Mouse (Mus musculus) layer of hippocampus, postnatal 14 days (tissue): Measurements from ENCODE around the gene Eml2. TPM values are rescaled to one million over a fixed set of nuclear protein-coding genes. Genes with fewer than 3 reads are reported as not detected.
A peak's percentile ranks its signal among the peaks of the same experiment; 100 is the strongest.

Experiments used
- DNase-seq, 2 experiments: peaks; one replicate each; pipeline ENCODE4 v3.0.0; 2021 to 2022; ENCODE audit warnings: low spot score in 2 of 2, mixed read lengths in 1 of 2
- total RNA-seq, 2 experiments: library from RNA; stranded (reverse); gene quantifications; 2 replicates each; pipeline ENCODE4 v1.2.3; 2021

The Eml2 gene
- total RNA-seq, 2 experiments from 2014 or later, result 175 to 197 TPM

DNA sequence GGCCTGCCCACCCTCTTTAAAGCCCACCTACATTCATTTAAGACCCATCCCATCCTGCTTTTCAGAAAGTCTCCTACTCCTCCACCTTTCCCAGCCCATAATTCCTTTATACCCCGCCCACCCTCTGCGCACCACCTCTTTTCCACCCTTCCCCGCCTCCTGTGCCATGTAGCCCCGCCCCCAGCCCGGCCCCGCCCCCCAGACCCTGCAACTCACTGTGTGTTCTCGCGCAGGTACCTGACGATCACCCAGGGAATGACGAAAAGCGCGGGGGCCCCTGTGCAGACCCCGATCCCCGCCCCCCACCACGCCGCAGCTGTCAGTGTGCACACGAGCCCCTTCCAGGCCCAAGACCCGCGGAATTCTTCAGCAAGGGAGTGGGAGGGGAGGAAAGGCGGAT, 16.1 kb upstream of the Eml2 start:
- no peak for DNase-seq

- no peak for DNase-seq
Observed at GRCm38 (mm10) chr7:19162928-19163327, 13.3 kb upstream of the Eml2 start.

- no peak for DNase-seq
Observed at GRCm38 (mm10) chr7:19163752-19164151, 12.5 kb upstream of the Eml2 start.

- no peak for DNase-seq
Observed at GRCm38 (mm10) chr7:19164189-19164588, 12.0 kb upstream of the Eml2 start.

GRCm38 (mm10) chr7:19164978-19165377, 11.2 kb upstream of the Eml2 start:
- no peak for DNase-seq

DNA sequence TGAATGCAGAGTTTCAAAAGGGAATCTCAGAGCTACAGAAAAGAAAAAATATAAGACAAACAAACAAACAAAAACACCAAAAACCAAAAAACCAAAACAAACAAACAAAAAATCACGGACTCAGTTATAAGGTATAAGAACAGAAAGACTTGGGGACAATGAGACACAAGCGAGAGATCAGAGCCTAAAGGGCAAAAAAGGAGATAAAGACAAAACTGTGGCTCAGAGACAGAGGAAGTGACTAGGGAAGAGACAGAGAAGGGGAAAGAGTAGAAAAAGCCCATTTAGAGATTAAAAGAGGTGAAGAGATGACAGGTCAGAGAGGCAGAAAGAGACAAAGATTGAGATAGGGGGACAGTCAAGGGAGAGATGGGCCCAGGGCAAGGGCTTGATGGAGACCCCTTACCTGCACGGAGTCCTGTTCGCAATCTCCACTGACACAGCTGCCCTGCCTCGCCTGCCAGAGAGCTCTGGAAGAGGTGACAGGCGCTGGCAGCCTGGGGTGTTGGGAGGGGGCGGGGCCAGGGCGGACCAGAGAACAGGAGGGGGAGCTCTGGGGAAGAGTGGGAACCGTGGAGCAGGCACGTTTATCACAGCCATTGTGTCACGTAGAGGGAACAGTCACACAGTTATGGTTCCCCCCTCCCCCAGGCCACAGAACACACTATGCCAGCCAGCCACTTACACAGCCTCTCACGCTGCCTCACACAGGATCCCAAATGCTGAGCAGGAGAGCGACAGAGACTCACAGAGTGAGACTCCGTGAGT, 10.4 kb upstream of the Eml2 start, which contains the start of gene Gipr:
TSS of gene Gipr (minus strand) at position 472 of the 768 bp plus-strand sequence.
- DNase-seq, result no peak

GRCm38 (mm10) chr7:19166990-19167389, 9.2 kb upstream of the Eml2 start:
- no peak for DNase-seq

DNA sequence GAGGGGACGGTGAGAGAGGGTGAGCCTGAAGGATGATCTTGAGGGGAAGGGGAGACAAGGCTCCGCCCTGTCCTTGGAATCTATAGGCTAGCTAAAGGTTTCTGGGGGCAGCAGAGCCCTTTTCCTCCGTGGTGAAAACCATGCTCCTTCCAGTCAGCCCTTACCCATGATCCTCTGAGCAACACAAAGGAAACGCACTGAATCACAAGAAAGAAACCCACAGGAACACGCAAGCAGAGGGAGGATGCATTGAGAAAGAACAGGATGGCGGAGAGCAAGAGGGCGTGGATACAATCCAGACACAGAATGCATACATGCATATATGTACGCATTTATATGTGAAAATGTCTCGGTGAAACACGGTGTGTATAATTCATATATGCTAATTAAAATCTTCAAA, 6.7 kb upstream of the Eml2 start:
- no peak for DNase-seq

- DNase-seq, result peak in 1 of 2 experiments; percentile 59
Observed at GRCm38 (mm10) chr7:19170142-19170541, 6.1 kb upstream of the Eml2 start.

DNA sequence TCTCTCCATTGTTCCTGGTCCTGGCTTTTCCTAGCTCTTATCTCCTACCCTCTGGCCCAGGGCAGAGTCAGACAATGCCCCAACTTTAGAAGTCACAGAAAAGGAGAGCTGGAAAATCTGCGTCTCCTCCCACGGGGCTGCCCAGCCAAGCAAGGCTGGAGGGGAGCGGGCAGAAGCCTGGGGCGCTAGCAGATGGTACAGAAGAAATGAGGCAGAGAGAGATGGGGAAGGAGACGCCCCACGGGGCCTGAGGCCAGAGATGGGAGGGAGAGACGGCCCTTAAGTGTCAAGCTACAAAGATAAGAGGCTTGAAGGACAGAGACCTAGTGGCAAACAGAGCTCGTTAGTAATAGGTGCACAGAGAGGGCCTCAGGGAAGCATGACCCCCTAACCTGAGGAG, 4.4 kb upstream of the Eml2 start:
- no peak for DNase-seq

DNA sequence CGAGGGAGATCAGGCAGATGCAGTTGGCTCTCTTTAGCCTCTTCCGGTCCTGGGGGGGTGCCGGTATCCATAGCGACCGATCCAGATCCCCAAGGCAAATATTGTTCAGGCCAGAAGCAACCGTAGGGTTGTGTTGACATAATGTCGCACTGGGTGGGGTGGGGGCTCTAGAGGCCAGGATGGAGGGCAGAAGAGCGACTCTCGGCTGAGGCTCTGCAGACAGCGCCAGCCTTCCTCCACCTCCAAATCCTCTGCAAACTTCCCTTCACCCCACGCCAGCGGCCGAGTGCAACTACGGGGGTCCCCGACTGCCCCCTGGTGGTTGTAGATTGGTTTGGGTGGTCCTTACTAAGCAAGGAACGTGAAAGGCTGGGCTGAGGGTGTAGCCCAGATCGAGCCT, 3.3 kb upstream of the Eml2 start:
- DNase-seq, result peak; percentile 82 to 85

GRCm38 (mm10) chr7:19176516-19176947, 311 bp downstream of the Eml2 start:
- DNase-seq, result no peak

GRCm38 (mm10) chr7:19177216-19177615, 995 bp downstream of the Eml2 start:
- no peak for DNase-seq

GRCm38 (mm10) chr7:19178035-19178434, 1.8 kb downstream of the Eml2 start:
- no peak for DNase-seq

DNA sequence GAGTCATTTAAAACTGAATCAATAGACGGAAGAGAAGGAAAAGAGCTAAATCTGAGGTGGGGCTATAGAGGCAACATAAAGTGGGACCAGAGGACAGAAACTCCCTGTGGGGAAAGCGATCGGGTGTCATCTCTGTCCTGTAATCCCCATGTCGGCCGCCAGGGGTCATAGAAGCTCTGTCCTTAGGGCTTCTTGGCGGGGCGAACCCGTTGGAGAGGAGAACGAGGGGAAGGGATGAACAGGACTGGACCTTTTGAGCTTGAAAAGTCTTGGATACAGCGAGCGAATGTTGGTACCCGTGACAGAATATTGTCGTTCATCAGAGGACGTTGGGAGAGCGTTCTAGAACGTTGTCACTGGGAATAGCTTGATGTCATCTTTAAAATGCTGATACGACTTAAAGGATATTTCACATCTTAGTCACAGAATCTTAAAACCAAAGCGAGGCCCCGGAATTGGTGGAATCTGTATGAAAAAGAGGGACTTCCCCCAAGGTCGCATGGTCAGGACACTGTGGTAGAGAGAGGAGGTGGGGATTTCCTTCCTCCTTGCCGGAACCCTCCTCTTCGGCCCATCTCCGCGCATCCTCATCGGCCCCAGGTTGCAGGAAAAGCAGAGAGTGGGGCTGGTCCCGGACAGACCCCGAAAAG, 2.3 kb downstream of the Eml2 start:
- DNase-seq, result peak; percentile 79 to 81

DNA sequence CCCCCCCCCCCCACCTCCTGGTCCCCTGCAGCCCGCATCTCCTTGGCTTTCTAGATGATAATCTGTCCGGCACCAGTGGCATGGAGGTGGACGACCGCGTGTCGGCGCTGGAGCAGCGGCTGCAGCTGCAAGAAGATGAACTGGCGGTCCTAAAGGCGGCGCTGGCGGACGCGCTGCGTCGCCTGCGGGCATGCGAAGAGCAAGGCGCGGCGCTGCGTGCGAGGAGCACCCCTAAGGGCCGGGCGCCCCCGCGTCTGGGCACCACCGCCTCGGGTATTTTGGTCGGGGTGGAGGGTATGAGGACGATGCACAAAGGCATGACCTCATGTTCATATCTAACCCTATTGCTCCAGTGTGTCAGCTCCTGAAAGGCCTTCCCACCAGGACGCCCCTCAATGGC, 3.0 kb downstream of the Eml2 start:
- DNase-seq, result peak in 1 of 2 experiments; percentile 53

DNA sequence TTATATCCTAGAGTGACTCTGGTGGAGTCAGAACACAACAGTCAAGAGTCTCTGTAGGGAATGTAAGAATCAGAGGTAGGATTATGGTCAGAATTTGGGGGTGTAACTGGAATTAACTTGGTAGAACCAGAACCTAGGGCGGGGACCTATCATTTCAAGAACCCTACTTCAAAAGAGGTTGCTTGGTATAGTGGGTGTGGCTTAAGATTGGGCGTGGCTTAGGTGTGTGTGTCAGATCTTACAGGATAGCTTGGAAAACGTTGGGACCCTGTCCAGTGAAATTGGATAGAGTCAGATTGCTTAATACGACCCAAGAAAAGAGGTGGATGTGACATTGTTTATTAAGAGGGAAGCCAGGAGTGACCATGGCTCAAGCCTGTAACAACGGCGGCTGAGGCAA, 3.7 kb downstream of the Eml2 start:
- DNase-seq, result no peak

GRCm38 (mm10) chr7:19180862-19181429, 4.7 kb downstream of the Eml2 start:
- no peak for DNase-seq

DNA sequence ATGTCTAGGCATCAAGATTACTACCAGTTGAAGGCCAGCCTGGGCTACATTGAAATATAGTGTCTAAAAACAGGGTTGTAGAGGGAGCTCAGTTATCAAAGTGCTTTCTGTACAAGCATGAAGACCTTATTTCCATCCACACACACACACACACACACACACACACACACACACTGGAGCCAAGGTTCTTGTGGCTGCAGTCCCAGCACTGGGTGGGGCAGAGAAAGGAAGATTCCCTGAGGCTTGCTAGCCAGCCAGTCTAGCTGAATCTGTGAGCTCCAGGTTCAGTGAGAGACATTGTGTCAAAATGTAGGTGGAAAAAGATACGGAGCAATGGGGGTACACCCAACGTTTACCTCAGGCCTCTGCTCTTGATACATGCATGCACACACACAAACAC, 8.0 kb downstream of the Eml2 start:
- no peak for DNase-seq

DNA sequence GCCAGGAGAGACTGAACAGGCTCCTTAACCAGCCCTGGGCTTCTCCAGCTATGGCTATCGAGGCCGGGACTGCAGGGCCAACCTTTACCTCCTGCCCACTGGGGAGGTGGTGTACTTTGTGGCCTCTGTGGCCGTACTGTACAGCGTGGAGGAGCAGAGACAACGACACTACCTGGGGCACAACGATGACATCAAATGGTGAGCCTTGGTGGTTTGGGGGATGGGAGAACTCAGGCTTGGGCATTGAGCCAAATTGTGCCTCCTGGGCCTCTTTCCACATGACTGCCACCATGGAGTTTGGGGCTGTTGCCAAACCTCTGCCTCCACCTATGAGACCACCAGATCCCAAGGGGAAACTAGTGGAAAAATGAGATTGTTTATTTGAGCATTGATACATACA, 8.5 kb downstream of the Eml2 start:
- no peak for DNase-seq

GRCm38 (mm10) chr7:19194676-19195075, 18.5 kb downstream of the Eml2 start:
- no peak for DNase-seq

DNA sequence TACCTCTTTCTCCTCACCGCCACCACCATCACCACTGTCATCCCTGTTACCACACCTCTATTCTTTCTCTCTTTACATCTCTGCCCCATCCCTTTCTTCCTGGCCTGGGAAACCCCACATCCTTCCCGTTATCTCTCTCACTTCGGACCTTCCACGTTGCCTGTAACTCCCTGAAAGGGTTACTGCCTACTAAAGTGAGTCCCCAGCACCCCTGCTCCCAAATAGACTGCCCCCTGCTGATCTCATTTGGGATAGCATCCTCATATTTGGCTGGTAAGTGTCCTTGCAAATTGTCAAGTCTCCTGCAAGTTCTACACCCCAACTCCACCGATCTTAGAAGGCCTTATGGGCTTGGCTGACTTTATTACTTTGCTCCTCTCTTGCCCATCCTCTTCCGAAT, 20.5 kb downstream of the Eml2 start:
- DNase-seq, result no peak
